Comparison of ENCODE assay signal across 9 mouse cellular contexts in genomic region chr10:42760329-42760728, GRCm38 (mm10). TPM values are rescaled to one million over a fixed set of nuclear protein-coding genes. Genes with fewer than 3 reads are reported as not detected.
DNase-seq lines count a peak whose midpoint lies in the region; ATAC-seq and TF ChIP-seq lines count a peak whose summit lies in the region.
"Had no signal": no experiment of that assay in that cellular context is flagged by ENCODE, and none has a peak within 500 bp of the region (broad histone marks: within the 10 kb centered on the region; RNA-seq: fewer than 3 reads in every experiment).

No protein-coding gene starts in this region.

- H3K27me3 ChIP-seq in hindbrain, postnatal 0 days (ENCODE audit: insufficient read depth, low read length): no peaks in the 10 kb centered on the region
- no peaks in the 10 kb centered on the region for H3K27me3 ChIP-seq in hindbrain, embryonic 11.5 days (ENCODE audit: control insufficient read depth, insufficient read depth, low read length)
- H3K27me3 ChIP-seq in liver, embryonic 15.5 days: no peaks in the 10 kb centered on the region
- H3K27me3 ChIP-seq in stomach, postnatal 0 days (ENCODE audit: control insufficient read depth, insufficient read depth, low read length): no peaks in the 10 kb centered on the region
- H3K27me3 ChIP-seq: midbrain, embryonic 12.5 days had no signal

- 0 out of 2 replicates have a peak, but pooled peaks have one; percentile 25 for TF ChIP-seq CTCF in hindbrain, postnatal 0 days (IDR thresholded peaks at IDR 0.05; ENCODE audit: low read depth)
- TF ChIP-seq CTCF in bone marrow, adult 2 months (IDR thresholded peaks at IDR 0.05; ENCODE audit: control insufficient read depth, insufficient read depth, low read length): peak; percentile 29; the same call in 1 of the 2 replicates
- TF ChIP-seq CTCF in stomach, postnatal 0 days (IDR thresholded peaks at IDR 0.05; ENCODE audit: low read depth): peak; percentile 52

- H3K27ac ChIP-seq in hindbrain, postnatal 0 days: no peak overlapping the region
- no peak overlapping the region for H3K27ac ChIP-seq in hindbrain, embryonic 11.5 days (ENCODE audit: low read depth, low read length)
- no peak overlapping the region for H3K27ac ChIP-seq in bone marrow, adult 2 months (ENCODE audit: control insufficient read depth, insufficient read depth, low read depth, low read length, poor library complexity)
- H3K27ac ChIP-seq in liver, embryonic 15.5 days (replicated peaks): no peak overlapping the region
- no peak overlapping the region for H3K27ac ChIP-seq in stomach, postnatal 0 days (replicated peaks)
- H3K27ac ChIP-seq: midbrain, embryonic 12.5 days had no signal

- no peak for ATAC-seq in hindbrain, postnatal 0 days
- no peak for ATAC-seq in hindbrain, embryonic 11.5 days (ENCODE audit: low FRiP score)
- ATAC-seq in liver, embryonic 15.5 days (ENCODE audit: insufficient read depth): no peak
- no peak for ATAC-seq in stomach, postnatal 0 days (ENCODE audit: low FRiP score, low TSS enrichment)

- no peak overlapping the region for H3K4me3 ChIP-seq in hindbrain, postnatal 0 days (ENCODE audit: low read length)
- H3K4me3 ChIP-seq in hindbrain, embryonic 11.5 days (ENCODE audit: low read depth, low read length): no peak overlapping the region
- H3K4me3 ChIP-seq in bone marrow, adult 2 months (replicated peaks; ENCODE audit: control insufficient read depth, low read depth, low read length): no peak overlapping the region
- H3K4me3 ChIP-seq in liver, embryonic 15.5 days (replicated peaks): peak overlapping the region; percentile 95; the same call in 1 of the 2 replicates
- H3K4me3 ChIP-seq in stomach, postnatal 0 days (ENCODE audit: low read depth, low read length): no peak overlapping the region

- H3K4me1 ChIP-seq in hindbrain, postnatal 0 days (ENCODE audit: insufficient read depth, low read length): peaks cover 4% of the 10 kb centered on the region
- peaks cover 4% of the 10 kb centered on the region for H3K4me1 ChIP-seq in hindbrain, embryonic 11.5 days (replicated peaks; ENCODE audit: control insufficient read depth, insufficient read depth, low read length)
- no peaks in the 10 kb centered on the region; the same call in 1 of the 2 replicates for H3K4me1 ChIP-seq in bone marrow, adult 2 months (ENCODE audit: control insufficient read depth, insufficient read depth, low read length)
- H3K4me1 ChIP-seq in liver, embryonic 15.5 days (replicated peaks): peaks cover 32% of the 10 kb centered on the region
- H3K4me1 ChIP-seq in stomach, postnatal 0 days (replicated peaks; ENCODE audit: control insufficient read depth, insufficient read depth): peaks cover 4% of the 10 kb centered on the region; the same call in 1 of the 2 replicates

- no peak overlapping the region for H3K9ac ChIP-seq in hindbrain, postnatal 0 days (replicated peaks; ENCODE audit: low read length)
- no peak overlapping the region for H3K9ac ChIP-seq in hindbrain, embryonic 11.5 days (ENCODE audit: low read depth, low read length)
- no peak overlapping the region for H3K9ac ChIP-seq in liver, embryonic 15.5 days
- no peak overlapping the region for H3K9ac ChIP-seq in stomach, postnatal 0 days (ENCODE audit: low read length)

- WGBS in hindbrain, postnatal 0 days: 58% methylated on average over 8 of the region's 8 CpGs
- WGBS in hindbrain, embryonic 11.5 days: 64% methylated on average over 8 of the region's 8 CpGs
- WGBS in bone marrow, adult 2 months: 30% methylated on average over 8 of the region's 8 CpGs
- WGBS in liver, embryonic 15.5 days (ENCODE audit: insufficient replicate concordance): 50% methylated on average over 8 of the region's 8 CpGs
- 55% methylated on average over 8 of the region's 8 CpGs for WGBS in stomach, postnatal 0 days

- H3K36me3 ChIP-seq in hindbrain, postnatal 0 days (ENCODE audit: insufficient read depth, low read length): no peaks in the 10 kb centered on the region
- H3K36me3 ChIP-seq in hindbrain, embryonic 11.5 days (ENCODE audit: control insufficient read depth, insufficient read depth, low read length): no peaks in the 10 kb centered on the region
- H3K36me3 ChIP-seq in liver, embryonic 15.5 days (replicated peaks): no peaks in the 10 kb centered on the region
- H3K36me3 ChIP-seq in stomach, postnatal 0 days (ENCODE audit: control insufficient read depth, insufficient read depth, low read length): no peaks in the 10 kb centered on the region
- H3K36me3 ChIP-seq: midbrain, embryonic 12.5 days had no signal

- H3K9me3 ChIP-seq in hindbrain, postnatal 0 days (ENCODE audit: low read length): no peaks in the 10 kb centered on the region
- H3K9me3 ChIP-seq in hindbrain, embryonic 11.5 days (ENCODE audit: control insufficient read depth, low read length): no peaks in the 10 kb centered on the region
- H3K9me3 ChIP-seq in liver, embryonic 15.5 days (replicated peaks): no peaks in the 10 kb centered on the region
- no peaks in the 10 kb centered on the region for H3K9me3 ChIP-seq in stomach, postnatal 0 days (ENCODE audit: control insufficient read depth, low read length)
- H3K9me3 ChIP-seq: midbrain, embryonic 12.5 days had no signal

- no peak for TF ChIP-seq POLR2A in bone marrow, adult 2 months (IDR thresholded peaks at IDR 0.05; ENCODE audit: borderline replicate concordance, control insufficient read depth, low read depth, low read length)

- DNase-seq in hindbrain, postnatal 0 days (ENCODE audit: low spot score): no peak
- no peak for DNase-seq in hindbrain, embryonic 11.5 days (ENCODE audit: low spot score)
- DNase-seq in cerebellum, postnatal 25 days: peak; percentile 16 to 17
- no peak for DNase-seq in stomach, postnatal 0 days (ENCODE audit: low spot score)
- no peak for DNase-seq in right cerebral cortex, postnatal 25 days
- DNase-seq in left cerebral cortex, adult 18-20 months (ENCODE audit: low spot score in 2 of 2): no peak

- TF ChIP-seq EP300 in stomach, postnatal 0 days (optimal IDR thresholded peaks at IDR 0.05): no peak

- no peak overlapping the region for H3K4me2 ChIP-seq in hindbrain, postnatal 0 days (ENCODE audit: low read depth, low read length)
- no peak overlapping the region for H3K4me2 ChIP-seq in hindbrain, embryonic 11.5 days (replicated peaks; ENCODE audit: low read depth, low read length)
- peak overlapping the region; percentile 83 for H3K4me2 ChIP-seq in liver, embryonic 15.5 days
- H3K4me2 ChIP-seq in stomach, postnatal 0 days (replicated peaks; ENCODE audit: low read depth): no peak overlapping the region

RNA-seq across cellular contexts. Expression of gene Sec63, which starts 1.0 kb away (rescaled TPM):
- total RNA-seq in hindbrain, postnatal 0 days (2014; rRNA removed): 13.6 and 13.7 TPM in 2 replicates
- 13.4 and 13.9 TPM in 2 replicates for polyA plus RNA-seq in hindbrain, postnatal 0 days (2015; fragmentation: Nextera tagmentation; extraction: Ambion mirVana)
- polyA plus RNA-seq in hindbrain, embryonic 11.5 days (2014; fragmentation: Nextera tagmentation; extraction: Ambion mirVana): 30.7 and 31.5 TPM in 2 replicates
- polyA plus RNA-seq in bone marrow, adult 2 months (2011; ENCODE audit: insufficient read depth, insufficient read length, low replicate concordance, missing spikeins): 46.1 and 66.4 TPM in 2 replicates
- polyA plus RNA-seq in liver, embryonic 15.5 days (2015; fragmentation: Nextera tagmentation; extraction: Ambion mirVana): 9.5 and 9.7 TPM in 2 replicates
- polyA plus RNA-seq in stomach, postnatal 0 days (2015; fragmentation: Nextera tagmentation; extraction: Ambion mirVana): 15.5 and 15.8 TPM in 2 replicates
- 10 to 100 TPM; 51.3 to 51.7 TPM for total RNA-seq in left cerebral cortex, adult 18-20 months (2021)

Comparison
In these comparisons a context has a peak if more than half of its experiments do, and no peak if none do; other contexts are left out.
1. DNase-seq: peak in cerebellum, postnatal 25 days (2 of 2); none in hindbrain, postnatal 0 days (single experiment), hindbrain, embryonic 11.5 days (single experiment), stomach, postnatal 0 days (single experiment), right cerebral cortex, postnatal 25 days (single experiment) and left cerebral cortex, adult 18-20 months (0 of 2).
2. Peak in every context shown above with its lines, with median percentiles within 50 percentile points of each other: CTCF ChIP-seq.